Mouse (Mus musculus): ENCODE results near the gene Ndufa6.
"Not testable (repeated sequence)": the region's sequence is repeated elsewhere in the genome, so short reads cannot be mapped to it uniquely, and the experiment has no call there.

Gene Ndufa6

DNA sequence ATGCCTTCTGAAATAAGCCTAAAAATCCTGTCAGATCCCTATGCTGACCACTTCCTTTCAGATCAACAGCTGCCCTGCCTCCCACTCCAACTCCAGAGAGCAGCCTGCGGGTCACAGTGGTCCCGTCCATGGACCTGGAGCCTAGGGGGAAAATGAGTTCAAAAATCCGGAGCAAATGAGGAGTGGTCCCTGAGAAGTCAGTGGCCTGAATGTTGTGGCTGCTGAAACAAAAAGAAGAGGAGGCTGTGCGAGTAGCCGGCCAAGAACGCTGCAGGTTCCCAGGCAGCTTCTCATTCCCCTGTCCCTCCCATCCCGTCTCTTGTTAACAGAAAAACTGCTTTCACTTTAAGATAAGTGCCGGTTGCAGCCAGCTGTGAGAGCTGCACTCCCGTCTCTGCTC, 10.4 kb upstream of the Ndufa6 start:
- not testable (repeated sequence) for DNase-seq (ENCODE audit: low spot score)

DNA sequence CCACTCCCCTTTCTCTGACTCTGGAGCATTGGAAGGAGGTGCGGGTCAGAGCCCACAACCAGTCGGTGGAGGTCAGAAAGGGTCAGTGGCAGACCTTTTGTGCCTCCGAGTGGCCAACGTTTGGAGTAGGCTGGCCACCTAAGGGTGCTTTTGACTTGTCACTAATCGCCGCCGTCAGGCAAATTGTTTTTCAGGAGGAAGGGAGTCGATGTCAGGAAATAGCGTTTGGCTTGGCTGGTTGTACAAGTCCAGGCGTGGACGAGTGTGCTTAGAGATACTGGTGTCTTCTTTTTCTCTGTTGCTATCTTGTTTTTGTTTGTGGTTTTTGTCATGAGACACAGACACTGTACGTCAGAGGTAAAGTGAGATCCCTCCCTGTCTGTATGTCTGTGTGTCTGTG, 9.7 kb upstream of the Ndufa6 start:
- DNase-seq (ENCODE audit: low spot score) = not testable (repeated sequence)

DNA sequence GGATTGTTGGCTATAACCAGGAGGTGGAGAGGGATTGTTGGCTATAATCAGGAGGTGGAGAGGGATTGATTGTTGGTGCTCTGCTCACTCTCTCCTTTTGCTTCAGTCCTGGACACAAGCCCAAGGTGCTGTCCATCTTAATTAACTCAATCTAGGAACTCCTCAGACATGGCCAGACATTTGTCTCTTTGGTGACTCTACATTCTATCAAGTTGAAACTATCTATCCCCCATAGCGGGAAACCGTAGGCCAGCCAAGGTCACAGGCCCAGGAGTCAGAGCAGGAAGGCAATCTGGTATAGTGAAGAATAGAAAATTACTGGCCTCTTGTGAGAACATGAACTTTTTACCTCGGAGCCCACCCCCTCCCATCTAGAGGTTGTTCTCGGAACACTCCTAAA, 8.1 kb upstream of the Ndufa6 start:
- DNase-seq (ENCODE audit: low spot score) = no peak

DNA sequence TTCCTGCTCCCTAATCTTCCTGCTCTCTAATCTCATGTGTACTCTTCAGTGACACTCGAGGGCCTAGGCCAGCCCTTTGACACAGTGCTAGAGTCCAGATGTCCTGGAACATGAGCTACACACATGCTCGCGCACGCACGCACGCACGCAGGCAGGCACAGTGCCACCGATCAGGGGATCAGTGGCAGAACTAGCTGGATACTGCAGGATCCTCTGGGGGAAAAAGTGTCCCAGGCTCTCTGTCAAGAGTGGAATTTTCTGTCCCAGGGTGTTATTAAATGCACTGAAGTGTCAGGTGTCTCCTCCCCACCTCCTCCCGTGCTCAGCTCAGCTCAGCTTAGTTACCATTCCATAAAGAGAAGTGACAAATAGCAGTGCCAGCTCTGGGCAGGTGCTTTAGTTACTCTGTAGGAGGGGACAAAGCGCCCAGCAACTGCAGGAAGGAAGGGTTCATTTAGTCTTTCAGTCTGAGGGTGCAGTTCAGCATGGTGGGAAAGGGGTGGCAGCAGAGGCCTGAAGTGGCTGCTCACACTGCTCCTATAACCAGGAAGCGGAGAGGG, 7.4 kb upstream of the Ndufa6 start:
- DNase-seq (ENCODE audit: low spot score) = no peak

DNA sequence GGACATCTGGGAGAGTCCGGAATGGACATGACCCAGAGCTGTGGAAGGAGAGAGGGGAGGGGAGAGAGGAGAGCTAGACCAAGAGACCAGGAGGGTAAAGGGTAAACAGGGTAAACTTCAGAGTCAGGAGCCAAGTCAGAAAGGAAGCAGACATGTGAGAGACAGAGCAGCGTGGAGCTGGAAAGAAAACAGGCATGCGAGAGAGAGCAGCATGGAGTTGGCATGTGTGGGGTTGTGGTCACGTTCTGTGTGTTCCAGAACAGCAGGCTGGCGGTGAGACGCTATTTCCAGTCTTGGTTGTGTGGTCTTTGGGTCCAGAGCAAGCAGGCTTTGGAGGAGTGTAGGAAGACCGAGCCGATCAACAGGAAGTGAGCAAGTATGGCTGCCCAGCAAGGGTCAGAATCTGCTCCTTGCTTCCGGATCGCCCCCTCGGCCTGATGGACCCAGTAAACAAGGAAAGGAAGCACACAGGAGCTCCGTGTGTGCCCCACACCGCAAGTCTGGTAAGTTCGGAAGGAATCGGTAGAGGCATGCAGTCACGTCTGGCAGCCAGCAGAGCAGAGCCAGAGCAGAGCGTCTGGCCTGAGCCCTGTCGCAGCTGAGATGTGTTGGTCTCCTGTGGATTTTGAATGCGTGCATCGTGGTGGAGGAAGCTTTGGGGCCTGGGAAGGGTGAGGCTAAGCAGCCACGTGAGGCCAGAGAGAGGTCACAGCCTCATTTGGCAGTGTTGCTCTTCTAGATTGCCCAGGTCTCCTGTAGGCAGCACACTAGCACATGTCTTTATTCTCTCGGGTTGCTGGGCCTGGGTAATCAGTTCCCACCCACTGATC, 4.5 kb upstream of the Ndufa6 start:
- DNase-seq (ENCODE audit: low spot score) = no peak

DNA sequence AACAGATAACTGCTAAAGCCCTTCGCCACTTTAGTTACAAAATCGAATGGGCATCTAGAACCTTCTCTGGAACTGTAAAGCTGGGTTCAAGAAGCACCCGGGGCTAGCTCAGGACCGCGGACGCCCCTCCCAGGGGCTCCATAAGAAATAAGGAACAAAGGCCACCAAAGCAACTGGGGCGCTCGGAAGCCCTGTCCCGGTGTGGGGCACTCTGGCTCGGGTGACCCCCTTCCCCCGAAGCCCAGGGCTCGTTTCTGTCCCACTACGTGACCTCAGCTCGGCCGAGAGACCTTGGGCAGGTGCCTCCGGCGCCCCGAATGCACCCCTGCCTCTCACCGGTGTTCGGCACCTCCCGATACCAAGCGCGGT, 393 bp downstream of the Ndufa6 start:
- peak; percentile 28 for DNase-seq (ENCODE audit: low spot score)

DNA sequence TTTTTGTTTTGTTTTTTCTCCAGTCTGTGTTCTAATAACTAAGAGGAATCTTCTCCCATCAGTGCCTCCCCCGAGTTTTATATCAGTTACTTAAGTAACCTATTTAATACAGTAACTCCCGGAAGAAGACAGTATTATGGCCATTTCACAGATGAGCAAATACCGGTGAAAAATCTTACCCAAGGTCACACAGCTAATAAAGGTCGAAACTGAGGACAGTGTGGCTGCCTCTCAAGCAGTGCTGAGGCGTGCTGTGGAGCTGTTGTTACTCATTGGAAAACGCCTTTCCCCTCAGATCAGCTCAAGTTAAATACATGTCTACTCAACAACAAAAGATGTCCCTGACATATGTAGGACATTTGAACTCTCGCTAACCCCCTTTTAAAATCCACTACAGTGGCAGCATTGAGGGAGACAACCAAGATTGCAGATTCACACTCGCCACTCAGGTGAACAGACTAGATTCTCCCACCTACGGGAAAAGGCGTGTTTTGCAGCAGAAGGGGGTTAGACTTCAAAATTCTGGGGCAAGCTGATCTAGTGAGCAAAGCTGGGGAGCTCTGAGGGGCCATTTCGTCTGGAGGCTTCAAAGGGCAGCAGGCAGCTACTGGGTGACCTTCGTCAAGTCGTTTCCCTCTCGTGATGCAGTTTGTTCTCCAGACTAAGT, 911 bp downstream of the Ndufa6 start:
- no peak for DNase-seq (ENCODE audit: low spot score)

DNA sequence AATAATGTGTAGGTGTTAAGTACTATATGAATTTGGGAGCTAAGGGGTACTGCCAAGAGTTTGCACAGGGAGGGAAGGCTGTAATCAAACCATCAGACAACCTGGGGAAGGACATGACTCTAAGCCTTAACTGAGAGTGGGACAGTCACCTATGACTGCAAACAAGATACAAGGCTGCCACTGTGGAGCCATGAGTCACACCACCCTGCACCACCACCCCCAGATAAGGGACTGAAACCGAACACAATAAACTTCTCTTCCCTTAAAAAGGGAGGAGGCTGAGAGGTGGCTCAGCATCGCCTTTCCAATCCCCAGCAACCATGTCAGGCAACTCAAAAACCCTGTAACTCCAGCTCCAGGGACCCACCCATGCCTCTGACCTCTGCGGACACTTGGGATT, 2.6 kb downstream of the Ndufa6 start:
- DNase-seq (ENCODE audit: low spot score) = no peak

DNA sequence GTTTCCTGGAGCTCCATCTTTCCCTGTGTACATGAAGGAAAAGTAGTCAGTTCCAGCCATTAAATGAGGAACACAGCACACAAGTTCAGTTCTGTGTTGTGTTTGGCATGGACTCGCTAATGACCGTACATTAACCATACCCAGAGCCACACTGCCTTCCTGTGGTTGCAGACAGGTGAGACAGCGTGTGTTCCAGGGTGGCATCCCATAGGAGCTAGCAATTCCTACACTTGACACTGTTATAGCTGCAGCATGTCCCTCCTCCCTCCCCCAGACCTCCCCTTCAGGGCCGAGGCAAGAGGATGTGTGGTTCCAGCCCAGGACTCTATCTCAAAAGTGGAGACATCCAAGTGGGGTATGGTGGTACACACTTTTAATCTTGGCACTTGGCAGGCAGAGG, 3.8 kb downstream of the Ndufa6 start:
- no peak for DNase-seq (ENCODE audit: low spot score)

DNA sequence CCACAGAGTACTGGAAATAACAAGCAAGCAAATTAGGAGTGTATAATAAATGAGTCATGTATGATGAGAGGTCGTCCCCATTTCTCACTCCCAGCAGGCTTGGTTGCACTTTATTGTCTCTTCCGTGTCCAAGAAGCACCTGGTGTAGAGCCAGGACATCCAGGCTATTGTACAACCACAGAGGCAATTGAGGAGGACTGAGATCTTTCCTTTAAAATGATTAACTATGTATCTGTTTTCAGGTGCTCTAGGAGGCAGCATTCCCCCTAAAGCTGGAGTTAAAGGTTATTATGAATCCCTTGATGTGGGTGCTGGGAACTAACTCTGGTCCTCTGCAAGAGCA, 5.2 kb downstream of the Ndufa6 start:
- no peak for DNase-seq (ENCODE audit: low spot score)

DNA sequence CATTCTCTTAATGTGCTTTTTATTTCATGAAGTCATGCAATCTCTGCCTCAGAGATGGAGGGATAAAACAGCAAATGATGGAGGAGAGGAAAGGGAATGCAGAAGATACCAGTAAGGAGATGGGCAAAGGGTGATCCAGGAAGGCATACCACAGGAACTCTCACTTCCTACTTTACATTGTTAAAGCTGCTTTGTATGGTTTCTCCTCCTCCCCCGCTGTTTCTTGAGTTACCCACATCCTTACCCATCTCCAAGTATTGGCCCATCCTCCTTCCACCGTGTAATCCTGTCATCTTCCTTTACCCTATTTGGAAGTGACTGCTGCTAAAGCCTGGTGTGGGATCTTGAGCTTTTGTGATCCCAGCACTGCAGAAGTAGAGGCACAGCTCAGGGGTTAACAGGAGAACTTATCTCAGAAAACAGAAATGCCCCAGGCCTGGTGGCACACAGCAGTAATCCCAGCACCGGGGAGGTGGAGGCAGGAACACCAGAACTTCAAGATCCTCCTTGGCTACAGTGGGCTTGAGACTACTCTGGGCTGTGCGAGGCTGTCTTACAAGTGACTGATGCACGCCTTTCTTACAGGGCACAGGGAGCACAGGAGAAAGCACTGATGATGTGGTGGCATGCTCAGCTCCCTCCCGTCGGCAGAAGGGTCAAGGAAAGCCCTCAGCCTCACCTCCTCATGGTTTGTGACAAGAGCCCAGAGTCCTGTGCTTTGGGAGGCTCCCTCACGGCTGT, 5.7 kb downstream of the Ndufa6 start:
- no peak for DNase-seq (ENCODE audit: low spot score)

DNA sequence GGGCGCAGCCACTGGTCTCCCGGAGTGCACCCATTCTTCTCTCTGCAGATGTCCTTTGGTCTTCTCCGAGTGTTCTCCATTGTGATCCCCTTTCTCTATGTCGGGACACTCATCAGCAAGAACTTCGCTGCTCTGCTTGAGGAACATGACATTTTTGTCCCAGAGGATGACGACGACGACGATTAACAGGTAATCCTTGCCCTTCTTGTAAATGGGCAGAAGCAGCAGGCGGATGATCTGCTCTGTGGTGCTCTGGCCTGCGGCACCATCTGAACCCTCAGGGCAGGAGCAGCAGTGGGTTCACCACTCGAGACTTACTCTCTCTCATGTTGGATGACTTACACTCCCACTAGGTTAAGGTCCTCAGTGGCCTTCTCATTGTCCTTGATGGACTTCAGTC, 6.3 kb downstream of the Ndufa6 start:
- DNase-seq (ENCODE audit: low spot score) = no peak

DNA sequence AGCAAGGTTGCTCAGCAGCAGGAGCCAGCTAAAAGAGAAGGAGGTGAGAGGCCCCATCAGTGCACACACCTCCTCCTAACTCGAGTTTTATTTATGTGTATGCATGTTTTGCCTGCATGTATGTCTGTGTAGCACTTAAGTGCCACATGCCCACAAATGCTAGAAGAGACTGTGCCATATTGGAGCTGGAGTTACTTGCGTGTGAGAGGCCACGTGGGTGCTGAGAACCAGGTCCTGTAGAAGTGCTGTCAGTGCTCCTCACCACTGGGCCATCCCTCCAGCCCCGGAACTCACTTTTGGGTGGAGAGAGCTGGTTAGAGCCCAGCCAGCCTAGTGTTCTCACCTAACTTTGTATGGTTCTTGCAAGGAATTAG, 6.8 kb downstream of the Ndufa6 start:
- DNase-seq (ENCODE audit: low spot score) = no peak

DNA sequence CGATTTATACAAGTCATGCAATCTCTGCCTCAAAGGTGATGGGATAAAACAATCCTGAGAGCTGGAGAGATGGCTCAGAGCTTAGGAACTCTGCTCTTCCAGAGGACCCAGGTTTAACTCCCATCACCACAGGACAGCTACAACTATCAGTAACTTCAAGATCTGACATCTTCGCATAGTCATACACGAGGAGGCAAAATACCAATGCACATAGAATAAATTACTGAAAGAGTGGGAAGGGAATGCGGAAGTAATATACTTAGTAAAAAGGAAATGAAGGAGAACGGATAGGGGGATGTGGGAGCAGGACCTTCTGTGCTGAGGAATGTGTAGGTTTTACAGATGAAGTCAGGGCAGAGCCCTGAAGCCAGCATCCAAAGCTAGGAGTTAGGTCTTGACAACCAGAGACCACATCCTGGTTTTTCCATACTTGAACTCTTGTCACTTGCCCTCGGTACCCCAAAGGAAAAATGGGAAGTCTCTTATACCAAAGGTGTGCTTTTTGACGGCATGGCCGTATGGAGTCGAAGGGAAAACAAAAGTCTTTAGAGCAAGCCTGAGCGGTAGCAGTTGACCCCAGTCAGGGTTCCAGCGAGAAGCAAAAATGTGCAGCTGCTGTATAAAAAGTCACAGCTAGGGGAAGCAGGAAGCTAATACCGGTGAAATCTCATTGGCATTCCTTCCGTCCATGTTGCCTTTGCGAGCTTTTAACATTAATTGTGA, 7.4 kb downstream of the Ndufa6 start:
- DNase-seq (ENCODE audit: low spot score) = no peak

DNA sequence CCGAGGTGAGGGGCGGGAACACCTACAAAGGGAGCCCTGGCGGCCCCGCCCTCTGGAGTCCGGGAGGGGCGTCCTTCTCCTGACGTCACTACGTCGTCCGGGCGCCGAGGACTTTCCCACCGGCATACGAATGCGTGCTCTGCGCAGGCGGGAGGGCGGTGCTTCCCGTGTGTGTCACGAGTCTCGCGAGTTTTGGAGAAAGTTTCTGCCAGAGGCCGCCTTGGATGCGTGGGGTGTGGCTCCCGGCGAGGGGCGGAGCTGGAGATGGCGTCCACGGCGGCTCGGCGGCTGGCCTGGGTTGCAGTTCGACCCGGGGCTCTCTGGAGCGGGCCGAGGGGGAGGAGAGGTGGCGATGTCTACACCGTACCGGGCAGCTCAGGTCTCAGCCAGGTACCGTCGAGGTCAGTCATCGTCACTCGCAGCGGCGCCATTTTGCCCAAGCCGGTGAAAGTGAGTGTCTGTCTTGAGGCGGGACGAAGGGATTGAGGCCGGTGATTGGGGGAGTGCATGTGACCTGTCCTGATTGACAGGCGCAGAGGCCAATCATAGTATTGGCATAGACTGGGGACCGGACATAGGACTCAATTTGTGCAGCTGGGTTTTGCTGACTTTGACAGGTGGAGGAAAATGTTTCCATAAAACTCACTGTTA, 8.2 kb downstream of the Ndufa6 start:
- peak; percentile 99 for DNase-seq (ENCODE audit: low spot score)

DNA sequence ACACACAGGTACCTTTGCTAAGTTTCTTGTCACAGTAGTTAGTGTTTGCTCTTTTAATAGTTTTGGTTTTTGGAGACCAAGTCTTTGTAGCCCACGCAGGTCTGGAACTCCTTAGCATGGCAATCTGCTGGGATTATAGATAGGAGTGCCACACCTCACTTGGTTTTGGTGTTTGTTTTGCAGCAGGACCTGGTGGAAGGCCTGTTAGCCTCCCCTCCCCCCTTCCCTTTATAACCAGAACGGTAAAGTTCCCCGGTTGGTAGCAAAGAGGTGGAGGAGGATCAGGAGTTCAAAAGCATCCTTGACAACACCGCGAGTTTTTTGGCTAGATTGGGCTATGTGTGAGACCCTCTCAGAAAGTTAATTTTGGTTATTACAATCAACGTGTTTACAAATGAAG, 9.2 kb downstream of the Ndufa6 start:
- no peak for DNase-seq (ENCODE audit: low spot score)

DNA sequence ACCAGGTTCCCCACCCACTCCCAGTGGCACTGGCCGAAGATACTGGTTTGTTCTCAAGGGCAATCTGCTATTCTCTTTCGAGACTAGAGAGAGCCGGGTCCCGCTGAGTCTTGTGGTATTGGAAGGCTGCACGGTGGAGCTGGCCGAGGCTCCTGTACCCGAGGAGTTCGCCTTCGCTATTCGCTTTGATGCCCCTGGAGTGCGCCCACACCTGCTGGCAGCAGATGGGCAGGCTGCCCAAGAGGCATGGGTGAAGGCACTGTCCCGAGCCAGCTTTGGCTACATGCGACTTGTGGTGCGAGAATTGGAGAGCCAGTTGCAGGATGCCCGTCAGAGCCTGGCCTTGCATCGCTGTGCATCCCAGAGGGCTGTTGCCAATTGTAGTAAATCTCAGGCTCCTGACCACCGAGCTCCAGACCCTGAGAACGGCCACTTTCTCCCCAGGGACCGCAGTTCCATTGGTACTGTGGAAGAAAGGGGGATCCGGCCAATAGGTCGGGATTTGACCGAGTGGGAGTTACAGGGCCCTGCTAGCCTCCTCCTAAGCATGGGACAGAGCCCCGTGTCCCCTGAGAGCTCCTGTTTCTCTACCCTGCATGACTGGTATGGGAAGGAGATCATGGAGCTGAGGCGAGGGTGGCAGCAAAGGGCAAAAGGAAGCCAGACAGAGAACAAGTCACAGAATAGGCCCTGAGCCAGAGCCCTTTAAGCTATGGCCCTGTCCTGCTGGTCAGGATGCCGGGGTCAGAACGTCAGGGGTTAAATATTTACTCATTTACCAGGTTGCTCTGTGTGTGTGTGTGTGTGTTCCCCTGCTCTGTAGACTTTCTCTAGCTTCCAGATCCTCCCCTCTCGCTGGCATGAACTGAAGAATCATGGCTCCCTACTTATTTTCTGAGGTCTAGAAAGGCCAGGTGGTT, 10.5 kb downstream of the Ndufa6 start:
- no peak for DNase-seq (ENCODE audit: low spot score)

DNA sequence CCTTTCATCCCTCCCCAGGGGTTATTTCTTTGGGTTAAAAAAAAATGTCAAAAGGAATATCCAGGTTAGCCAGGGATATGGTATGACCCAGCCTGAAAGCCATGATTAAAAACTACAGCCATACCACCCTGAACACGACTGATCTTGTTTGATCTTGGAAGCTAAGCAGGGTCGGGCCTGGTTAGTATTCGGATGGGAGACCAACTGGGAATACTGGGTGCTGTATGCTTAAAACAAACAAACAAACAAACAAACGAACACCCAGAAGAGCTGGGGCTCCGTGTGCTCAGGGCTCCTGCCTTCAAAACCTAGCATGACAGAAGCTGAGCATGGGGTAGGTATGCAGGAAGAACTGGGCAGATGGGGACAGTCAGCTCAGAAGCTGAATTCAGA, 11.6 kb downstream of the Ndufa6 start:
- no peak for DNase-seq (ENCODE audit: low spot score)

DNA sequence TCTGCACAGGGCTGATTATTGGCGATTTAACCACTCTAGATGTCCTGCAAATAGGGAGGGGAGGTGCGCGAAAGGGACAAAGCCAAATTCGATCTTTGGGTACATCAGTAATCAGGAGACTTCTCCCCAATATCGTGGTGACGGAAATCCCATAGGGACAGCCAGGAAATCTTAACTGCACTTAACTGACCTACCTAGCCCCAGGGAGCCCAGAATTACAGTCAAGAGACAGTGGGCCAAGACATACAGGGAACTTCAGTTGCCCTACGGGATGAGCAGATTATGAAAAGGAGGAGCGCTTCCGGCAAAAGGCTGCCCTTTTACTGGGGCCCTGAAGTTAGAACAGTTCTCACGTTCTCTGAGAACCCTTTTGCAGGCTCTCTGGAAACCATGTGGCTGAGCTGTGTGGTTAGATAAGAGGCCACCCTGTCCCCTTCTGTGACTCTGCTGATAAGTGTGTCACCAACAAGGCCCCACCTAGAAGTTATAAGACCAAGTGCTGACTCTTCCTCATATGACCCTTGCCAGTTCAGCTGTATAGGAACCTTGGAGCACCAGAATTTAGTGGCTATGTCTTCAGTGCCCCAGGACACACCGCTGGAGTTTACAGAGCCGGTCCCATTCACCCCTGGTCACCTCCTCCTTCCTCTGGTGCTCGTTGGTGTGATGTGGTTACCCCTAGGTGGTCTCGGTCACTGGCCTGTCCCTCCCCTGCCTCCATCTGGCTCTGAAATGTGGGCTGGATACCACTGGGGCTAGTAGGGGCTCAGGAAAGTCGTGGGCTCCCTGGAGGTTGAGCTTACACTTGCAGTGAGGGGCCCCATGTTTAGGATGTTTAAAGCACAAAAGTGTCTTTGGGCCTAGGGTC, 12.2 kb downstream of the Ndufa6 start:
- no peak for DNase-seq (ENCODE audit: low spot score)

DNA sequence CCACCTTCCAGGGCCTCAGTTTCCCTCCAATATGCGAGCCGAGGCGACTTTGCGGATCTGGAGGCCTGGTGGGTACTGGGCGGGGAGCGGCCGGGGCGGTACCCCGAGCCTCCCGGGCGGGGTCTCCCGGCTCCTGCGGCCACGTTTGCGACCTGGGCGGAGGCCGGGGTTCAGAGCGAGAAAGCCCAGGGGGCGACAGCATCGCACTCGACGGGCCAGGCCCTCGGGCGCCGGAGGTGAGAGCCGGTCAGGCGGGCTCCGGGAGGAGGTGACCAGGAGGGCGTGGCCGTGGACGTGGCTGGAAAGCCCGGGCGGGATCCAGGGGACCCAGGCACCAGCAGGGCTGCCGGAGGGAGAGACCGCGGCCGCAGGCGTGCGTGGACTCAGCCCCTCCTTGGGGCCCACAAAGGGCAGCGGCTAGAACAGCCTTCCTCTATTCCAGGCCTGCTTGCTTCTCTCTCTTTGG, 13.1 kb downstream of the Ndufa6 start:
- peak; percentile 47 for DNase-seq (ENCODE audit: low spot score)

All from embryo, embryonic 10.5 days (tissue).